Comparison of ENCODE assay signal across 8 mouse cellular contexts in the genomic region with DNA sequence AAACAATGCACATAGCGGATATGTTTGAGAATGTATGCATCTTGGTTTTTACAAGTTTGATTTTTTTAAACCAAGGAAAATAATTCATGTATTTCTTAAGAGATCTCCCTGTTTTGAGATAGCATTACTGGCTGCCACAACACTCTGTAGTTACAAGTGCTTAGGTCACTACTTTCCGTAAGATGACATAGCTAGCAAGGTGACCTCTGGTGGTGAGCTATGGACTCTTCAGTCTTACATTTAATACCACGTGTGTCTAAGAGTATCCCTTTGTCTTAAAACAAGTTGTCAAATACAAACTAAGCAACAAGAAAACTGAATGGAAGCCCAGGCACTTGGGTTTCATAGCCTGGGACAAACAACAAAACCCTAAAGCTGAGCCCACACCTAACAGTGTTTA. TPM values are rescaled to one million over a fixed set of nuclear protein-coding genes. Genes with fewer than 3 reads are reported as not detected.
DNase-seq lines count a peak whose midpoint lies in the region; ATAC-seq lines count a peak whose summit lies in the region.

No protein-coding gene starts in this region.

- peak; percentile 47; the same call in 1 of the 2 replicates for ATAC-seq in megakaryocyte, adult 5-6 weeks (ENCODE audit: poor library complexity, severe bottlenecking)

- peak; percentile 38 for DNase-seq in adrenal gland, postnatal 10 days
- DNase-seq in adrenal gland, adult 8-10 months = no peak
- peak; percentile 15 for DNase-seq in urinary bladder, postnatal 14 days (ENCODE audit: low spot score)
- DNase-seq in urinary bladder, adult 18-20 months (ENCODE audit: low spot score in 2 of 2) = no peak
- peak; percentile 5 for DNase-seq in hindlimb bud, embryonic 11.5 days (ENCODE audit: extremely low spot score, low read depth, low spot score)
- DNase-seq in right cerebral cortex, postnatal 14 days = no peak
- no peak for DNase-seq in thymus, postnatal 14 days

RNA-seq across cellular contexts. Expression of a gene that starts 22.8 kb away (rescaled TPM):
- 10 to 100 TPM; 24.7 to 25.7 TPM for total RNA-seq in adrenal gland, postnatal 10 days (2021)
- total RNA-seq in adrenal gland, adult 8-10 months (2022) = 10 to 100 TPM; 22.8 to 24.4 (median 23.3) TPM
- 30.0 and 32.1 TPM in 2 replicates for total RNA-seq in megakaryocyte, adult 5-6 weeks (2015)
- 31.2 and 34.1 TPM in 2 replicates for total RNA-seq in megakaryocyte, adult 5-6 weeks (2017)

Comparison
In these comparisons a context has a peak if more than half of its experiments do, and no peak if none do; other contexts are left out.
1. DNase-seq: peak in adrenal gland, postnatal 10 days (single experiment), urinary bladder, postnatal 14 days (single experiment) and hindlimb bud, embryonic 11.5 days (single experiment); none in adrenal gland, adult 8-10 months (single experiment), urinary bladder, adult 18-20 months (0 of 2), right cerebral cortex, postnatal 14 days (single experiment) and thymus, postnatal 14 days (single experiment).